13 mouse cellular contexts compared by ENCODE assay signal in the genomic region with DNA sequence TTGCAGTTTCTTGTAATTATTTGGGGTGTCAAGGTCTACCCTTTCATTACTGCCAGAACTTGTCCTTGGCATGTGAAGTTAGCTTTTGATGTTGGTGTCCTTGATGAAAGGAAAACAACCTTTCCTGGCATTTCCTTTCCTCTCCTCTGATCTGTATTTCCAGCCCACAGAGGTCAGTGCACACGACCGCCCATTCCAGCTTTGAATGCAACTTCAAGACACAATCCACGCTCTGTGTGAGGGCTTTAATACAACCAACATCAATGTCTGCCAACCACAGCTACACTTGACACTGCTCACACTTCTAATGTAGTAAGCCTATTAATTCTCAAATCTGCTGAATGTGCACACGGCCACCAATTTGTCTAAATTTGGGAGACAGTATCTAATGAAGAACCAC.
"Had no signal": no experiment of that assay in that cellular context is flagged by ENCODE, and none has a peak within 500 bp of the region (broad histone marks: within the 10 kb centered on the region; RNA-seq: fewer than 3 reads in every experiment).

No protein-coding gene starts in this region.

- H3K4me2 ChIP-seq: liver, embryonic 11.5 days; liver, embryonic 15.5 days; midbrain, embryonic 13.5 days; neural tube, embryonic 15.5 days had no signal

- ATAC-seq: lung, postnatal 0 days; midbrain, embryonic 13.5 days had no signal

- H3K9ac ChIP-seq: liver, embryonic 15.5 days; midbrain, embryonic 13.5 days; neural tube, embryonic 15.5 days had no signal

- H3K4me3 ChIP-seq: liver, embryonic 15.5 days; midbrain, embryonic 13.5 days; myocyte; neural tube, embryonic 15.5 days had no signal

- DNase-seq: kidney, postnatal 10 days; left cerebral cortex, postnatal 4 days; lung, adult 2 months; lung, postnatal 36 days; retina, postnatal 1 day; right cerebral cortex, postnatal 14 days; thymus, postnatal 36 days had no signal

- H3K4me1 ChIP-seq: liver, embryonic 15.5 days had no signal

- H3K27me3 ChIP-seq: liver, embryonic 15.5 days; midbrain, embryonic 13.5 days; neural tube, embryonic 15.5 days had no signal

- H3K27ac ChIP-seq: liver, embryonic 15.5 days; midbrain, embryonic 13.5 days; neural tube, embryonic 15.5 days had no signal

- H3K9me3 ChIP-seq: liver, embryonic 15.5 days; midbrain, embryonic 13.5 days; neural tube, embryonic 15.5 days had no signal

- H3K36me3 ChIP-seq: liver, embryonic 15.5 days; midbrain, embryonic 13.5 days had no signal
